In genomic region chr13:67728106-67728505, GRCm38 (mm10) we compare ENCODE assay signal across 8 mouse cellular contexts. TPM values are rescaled to one million over a fixed set of nuclear protein-coding genes. Genes with fewer than 3 reads are reported as not detected.
DNase-seq lines count a peak whose midpoint lies in the region; ATAC-seq and TF ChIP-seq lines count a peak whose summit lies in the region.

No protein-coding gene starts in this region.

- H3K4me1 ChIP-seq in kidney, embryonic 16.5 days (ENCODE audit: insufficient read depth, low read length), result peaks cover 18% of the 10 kb centered on the region; the same call in 1 of the 2 replicates
- peaks cover 5% of the 10 kb centered on the region; the same call in 1 of the 2 replicates for H3K4me1 ChIP-seq in kidney, adult 2 months (ENCODE audit: control insufficient read depth, insufficient read depth, low read length)
- H3K4me1 ChIP-seq in embryonic facial prominence, embryonic 12.5 days, result peaks cover 6% of the 10 kb centered on the region; the same call in 1 of the 2 replicates
- H3K4me1 ChIP-seq in midbrain, postnatal 0 days (ENCODE audit: insufficient read depth, low read length), result no peaks in the 10 kb centered on the region; the same call in 1 of the 2 replicates

- 84% methylated on average over 1 of the region's 1 CpGs for WGBS in kidney, embryonic 16.5 days
- 70% methylated on average over 1 of the region's 1 CpGs for WGBS in kidney, adult 2 months
- WGBS in embryonic facial prominence, embryonic 12.5 days, result 75% methylated on average over 1 of the region's 1 CpGs
- WGBS in midbrain, postnatal 0 days, result 86% methylated on average over 1 of the region's 1 CpGs

- no peak for DNase-seq in kidney, adult 2 months
- DNase-seq in induced T-regulatory cell, adult 2 months (ENCODE audit: low read depth), result peak; percentile 4
- no peak for DNase-seq in midbrain, postnatal 0 days (ENCODE audit: low spot score)
- DNase-seq in testis, postnatal 10 days (ENCODE audit: low spot score), result no peak
- no peak for DNase-seq in spleen, adult 18-20 months

- no peak overlapping the region for H3K27ac ChIP-seq in kidney, embryonic 16.5 days (ENCODE audit: low read length)
- no peak overlapping the region for H3K27ac ChIP-seq in kidney, adult 2 months (ENCODE audit: insufficient read depth, low read depth, low read length)
- no peak overlapping the region for H3K27ac ChIP-seq in embryonic facial prominence, embryonic 12.5 days
- no peak overlapping the region for H3K27ac ChIP-seq in midbrain, postnatal 0 days (ENCODE audit: low read depth, low read length)

- TF ChIP-seq CTCF in kidney, adult 2 months (conservative IDR thresholded peaks at IDR 0.05; ENCODE audit: insufficient read depth, insufficient read length, low read depth, low read length), result no peak
- no peak for TF ChIP-seq CTCF in midbrain, postnatal 0 days (IDR thresholded peaks at IDR 0.05)

- no peak for ATAC-seq in kidney, embryonic 16.5 days (ENCODE audit: low FRiP score, low TSS enrichment)
- ATAC-seq in embryonic facial prominence, embryonic 12.5 days (ENCODE audit: insufficient number of reproducible peaks, insufficient read depth, low FRiP score, low TSS enrichment), result no peak
- ATAC-seq in midbrain, postnatal 0 days (ENCODE audit: low FRiP score), result no peak
- ATAC-seq in erythroblast, adult 5-6 weeks (replicated peaks; ENCODE audit: low FRiP score, poor library complexity, severe bottlenecking), result no peak

- H3K27me3 ChIP-seq in kidney, embryonic 16.5 days (ENCODE audit: insufficient read depth, low read length), result no peaks in the 10 kb centered on the region
- no peaks in the 10 kb centered on the region for H3K27me3 ChIP-seq in kidney, adult 2 months (replicated peaks; ENCODE audit: control insufficient read depth, insufficient read depth, low read length)
- no peaks in the 10 kb centered on the region for H3K27me3 ChIP-seq in embryonic facial prominence, embryonic 12.5 days
- no peaks in the 10 kb centered on the region for H3K27me3 ChIP-seq in midbrain, postnatal 0 days (ENCODE audit: insufficient read depth, low read length)

- TF ChIP-seq POLR2A in kidney, adult 2 months (IDR thresholded peaks at IDR 0.05; ENCODE audit: low read depth, low read length), result no peak

- 0 out of 2 replicates have a peak, but pooled peaks cover 3% of the 10 kb centered on the region for H3K9me3 ChIP-seq in kidney, embryonic 16.5 days (ENCODE audit: low read length)
- H3K9me3 ChIP-seq in embryonic facial prominence, embryonic 12.5 days, result no peaks in the 10 kb centered on the region
- H3K9me3 ChIP-seq in midbrain, postnatal 0 days (ENCODE audit: low read length), result no peaks in the 10 kb centered on the region

- no peaks in the 10 kb centered on the region for H3K36me3 ChIP-seq in kidney, embryonic 16.5 days (ENCODE audit: insufficient read depth, low read length)
- H3K36me3 ChIP-seq in kidney, adult 2 months (ENCODE audit: control insufficient read depth, insufficient read depth, low read length), result no peaks in the 10 kb centered on the region
- H3K36me3 ChIP-seq in embryonic facial prominence, embryonic 12.5 days, result no peaks in the 10 kb centered on the region
- H3K36me3 ChIP-seq in midbrain, postnatal 0 days (ENCODE audit: insufficient read depth, low read length), result no peaks in the 10 kb centered on the region

- peak overlapping the region; percentile 62 for H3K4me2 ChIP-seq in kidney, embryonic 16.5 days (replicated peaks; ENCODE audit: low read depth, low read length)
- H3K4me2 ChIP-seq in embryonic facial prominence, embryonic 12.5 days (replicated peaks), result peak overlapping the region; percentile 45
- H3K4me2 ChIP-seq in midbrain, postnatal 0 days (ENCODE audit: low read depth, low read length, poor library complexity, severe bottlenecking), result peak overlapping the region; percentile 64

- H3K4me3 ChIP-seq in kidney, embryonic 16.5 days (ENCODE audit: low read length), result peak overlapping the region; percentile 66
- no peak overlapping the region for H3K4me3 ChIP-seq in kidney, adult 2 months (ENCODE audit: insufficient read depth, low read depth, low read length)
- H3K4me3 ChIP-seq in embryonic facial prominence, embryonic 12.5 days, result peak overlapping the region; percentile 54; the same call in 1 of the 2 replicates
- peak overlapping the region; percentile 58 for H3K4me3 ChIP-seq in midbrain, postnatal 0 days (ENCODE audit: low read depth, low read length)

- H3K9ac ChIP-seq in kidney, embryonic 16.5 days (replicated peaks; ENCODE audit: low read length), result no peak overlapping the region
- H3K9ac ChIP-seq in embryonic facial prominence, embryonic 12.5 days, result no peak overlapping the region; the same call in 1 of the 2 replicates
- H3K9ac ChIP-seq in midbrain, postnatal 0 days (replicated peaks; ENCODE audit: low read length, poor library complexity, severe bottlenecking), result peak overlapping the region; percentile 64

RNA-seq across cellular contexts. Expression of gene Zfp65, which starts 0.9 kb away (rescaled TPM):
- 7.1 and 7.3 TPM in 2 replicates for polyA plus RNA-seq in kidney, embryonic 16.5 days (2015; fragmentation: Nextera tagmentation; extraction: Ambion mirVana)
- polyA plus RNA-seq in kidney, adult 2 months (2012; rRNA removed), result 1.1 and 1.9 TPM in 2 replicates
- polyA plus RNA-seq in embryonic facial prominence, embryonic 12.5 days (2016; fragmentation: Nextera tagmentation; extraction: Ambion mirVana), result 8.4 and 10.5 TPM in 2 replicates
- 9.5 and 14.5 TPM in 2 replicates for total RNA-seq in midbrain, postnatal 0 days (2014; rRNA removed)
- polyA plus RNA-seq in midbrain, postnatal 0 days (2015; fragmentation: Nextera tagmentation; extraction: Ambion mirVana), result 4.4 TPM in 2 replicates
- total RNA-seq in erythroblast, adult 5-6 weeks (2015; ENCODE audit: low replicate concordance), result 2.1 and 3.3 TPM in 2 replicates
- 2.8 and 3.1 TPM in 2 replicates for total RNA-seq in erythroblast, adult 5-6 weeks (2017; ENCODE audit: low replicate concordance)

RNA-seq across cellular contexts. Expression of gene Zfp85, which starts 26.9 kb away (rescaled TPM):
- polyA plus RNA-seq in kidney, embryonic 16.5 days (2015; fragmentation: Nextera tagmentation; extraction: Ambion mirVana), result 6.3 and 6.4 TPM in 2 replicates
- 0.53 and 0.58 TPM in 2 replicates for polyA plus RNA-seq in kidney, adult 2 months (2012; rRNA removed)
- 7.5 and 7.7 TPM in 2 replicates for polyA plus RNA-seq in embryonic facial prominence, embryonic 12.5 days (2016; fragmentation: Nextera tagmentation; extraction: Ambion mirVana)
- total RNA-seq in midbrain, postnatal 0 days (2014; rRNA removed), result 5.4 and 6.1 TPM in 2 replicates
- 3.6 and 4.0 TPM in 2 replicates for polyA plus RNA-seq in midbrain, postnatal 0 days (2015; fragmentation: Nextera tagmentation; extraction: Ambion mirVana)
- 1.7 and 4.4 TPM in 2 replicates for total RNA-seq in erythroblast, adult 5-6 weeks (2015; ENCODE audit: low replicate concordance)
- 0.09 and 2.5 TPM in 2 replicates for total RNA-seq in erythroblast, adult 5-6 weeks (2017; ENCODE audit: low replicate concordance)

RNA-seq across cellular contexts. Expression of gene Zfp738, which starts 41.2 kb away (rescaled TPM):
- 11.0 and 13.4 TPM in 2 replicates for polyA plus RNA-seq in kidney, embryonic 16.5 days (2015; fragmentation: Nextera tagmentation; extraction: Ambion mirVana)
- polyA plus RNA-seq in kidney, adult 2 months (2012; rRNA removed), result 3.6 and 4.2 TPM in 2 replicates
- polyA plus RNA-seq in embryonic facial prominence, embryonic 12.5 days (2016; fragmentation: Nextera tagmentation; extraction: Ambion mirVana), result 14.8 and 14.9 TPM in 2 replicates
- total RNA-seq in midbrain, postnatal 0 days (2014; rRNA removed), result 12.6 and 22.2 TPM in 2 replicates
- polyA plus RNA-seq in midbrain, postnatal 0 days (2015; fragmentation: Nextera tagmentation; extraction: Ambion mirVana), result 7.9 and 10.5 TPM in 2 replicates
- 1.0 and 2.5 TPM in 2 replicates for total RNA-seq in erythroblast, adult 5-6 weeks (2015; ENCODE audit: low replicate concordance)
- total RNA-seq in erythroblast, adult 5-6 weeks (2017; ENCODE audit: low replicate concordance), result 1.3 and 1.5 TPM in 2 replicates

RNA-seq across cellular contexts. Expression of gene Zfp493, which starts 51.4 kb away (rescaled TPM):
- 2.6 and 2.7 TPM in 2 replicates for polyA plus RNA-seq in kidney, embryonic 16.5 days (2015; fragmentation: Nextera tagmentation; extraction: Ambion mirVana)
- 0.90 and 2.1 TPM in 2 replicates for polyA plus RNA-seq in kidney, adult 2 months (2012; rRNA removed)
- polyA plus RNA-seq in embryonic facial prominence, embryonic 12.5 days (2016; fragmentation: Nextera tagmentation; extraction: Ambion mirVana), result 3.3 and 3.8 TPM in 2 replicates
- total RNA-seq in midbrain, postnatal 0 days (2014; rRNA removed), result 1.5 and 2.3 TPM in 2 replicates
- 1.3 and 2.0 TPM in 2 replicates for polyA plus RNA-seq in midbrain, postnatal 0 days (2015; fragmentation: Nextera tagmentation; extraction: Ambion mirVana)
- 5.0 TPM in 1 of 2 replicates, not detected in the other for total RNA-seq in erythroblast, adult 5-6 weeks (2015; ENCODE audit: low replicate concordance)
- 0.34 TPM in 1 of 2 replicates, not detected in the other for total RNA-seq in erythroblast, adult 5-6 weeks (2017; ENCODE audit: low replicate concordance)
